Mouse (Mus musculus) bone marrow, adult 2 months (tissue): ENCODE measurements around the gene Nob1. TPM values are rescaled to one million over a fixed set of nuclear protein-coding genes. Genes with fewer than 3 reads are reported as not detected.

Experiments
- H3K27ac ChIP-seq: fragments of 200-500 bp; 2 replicates; pipeline ENCODE4 v1.5.1; 2012; ENCODE audit warnings: low read depth, mild to moderate bottlenecking, control low read depth, inconsistent platforms, low read length; ENCODE audit not compliant: control insufficient read depth, poor library complexity, insufficient read depth
- H3K4me1 ChIP-seq: fragments of 200-500 bp; 2 replicates; pipeline ENCODE4 v1.6.1; 2011; ENCODE audit warnings: low read length; ENCODE audit not compliant: control insufficient read depth, insufficient read depth
- H3K4me3 ChIP-seq: fragments of 200-500 bp; replicated peaks from 2 replicates; pipeline ENCODE3; 2011; ENCODE audit warnings: mild to moderate bottlenecking, low read depth, low read length, control low read depth; ENCODE audit not compliant: control insufficient read depth
- CTCF ChIP-seq: fragments of 200-500 bp; IDR thresholded peaks from 2 replicates; pipeline ENCODE4 v1.5.1; 2011; ENCODE audit warnings: low read length, control low read depth; ENCODE audit not compliant: control insufficient read depth, insufficient read depth
- POLR2A ChIP-seq: fragments of 200-500 bp; IDR thresholded peaks from 2 replicates; pipeline ENCODE4 v1.6.1; 2011; ENCODE audit warnings: low read depth, mild to moderate bottlenecking, control low read depth, low read length, borderline replicate concordance; ENCODE audit not compliant: control insufficient read depth
- WGBS: fragments of 180-500 bp; shearing (Covaris S2); methylation state at CpG from one replicate; pipeline ENCODE4 v1.1.7; 2018; 5-methylcytosine and 5-hydroxymethylcytosine counted together
- polyA plus RNA-seq: library from polyadenylated mRNA; stranded (reverse); fragments of >200 nt; gene quantifications from 2 replicates; pipeline ENCODE4 v1.2.4, GENCODE M21; 2011; ENCODE audit warnings: low replicate concordance; ENCODE audit not compliant: missing spikeins, insufficient read depth, insufficient read length

The Nob1 gene
- polyA plus RNA-seq, 1 experiment, result 28.4 TPM

- 87% methylated on average over 3 of the region's 3 CpGs for WGBS
- Histone ChIP-seq H3K4me3 (no peak overlapping the region), H3K27ac (no peak overlapping the region), H3K4me1 (peaks cover 2% of the 10 kb centered on the region)
- no peak for TF ChIP-seq CTCF
- no peak for TF ChIP-seq POLR2A
Measured at GRCm38 (mm10) chr8:107444626-107445025, 19.8 kb upstream of the Nob1 start.

DNA sequence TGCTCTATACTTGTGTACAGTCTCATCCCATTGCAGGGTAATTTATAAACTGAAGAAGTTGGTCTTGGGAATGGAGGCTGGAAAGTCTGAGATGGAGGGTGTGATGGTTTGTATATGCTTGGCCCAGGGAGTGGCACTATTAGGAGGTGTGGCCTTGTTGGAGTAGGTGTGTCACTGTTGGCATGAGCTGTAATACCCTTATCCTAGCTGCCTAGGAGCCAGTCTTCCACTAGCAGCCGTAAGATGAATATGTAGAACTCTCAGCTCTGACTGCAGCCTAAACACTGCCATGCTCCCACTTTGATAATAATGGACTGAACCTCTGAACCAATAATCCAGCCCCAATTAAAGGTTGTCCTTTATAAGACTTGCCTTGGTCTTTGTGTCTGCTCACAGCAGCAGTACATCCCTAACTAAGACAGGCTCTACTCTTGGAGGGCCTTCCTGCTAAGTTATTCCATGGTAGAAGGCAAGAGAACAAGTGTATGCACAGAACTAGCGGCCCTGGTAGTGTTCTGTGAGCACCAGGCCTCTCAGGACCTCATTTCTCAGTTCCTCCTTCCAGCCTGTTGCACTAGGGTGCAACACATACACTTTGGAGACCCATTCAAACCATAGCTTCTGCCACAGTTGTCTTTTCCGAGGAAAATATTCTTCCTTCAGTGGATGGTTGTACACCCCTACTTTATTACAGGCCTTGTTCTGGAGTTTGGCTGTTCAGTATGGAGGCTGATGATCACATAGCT, 15.2 kb upstream of the Nob1 start:
- whole genome bisulfite sequencing, result 68% methylated on average over 3 of the region's 3 CpGs
- TF ChIP-seq CTCF, result no peak
- TF ChIP-seq POLR2A, result no peak
- H3K27ac ChIP-seq, result no peak overlapping the region
- peaks cover 1% of the 10 kb centered on the region; the same call in 1 of the 2 replicates for H3K4me1 ChIP-seq
- no peak overlapping the region for H3K4me3 ChIP-seq

DNA sequence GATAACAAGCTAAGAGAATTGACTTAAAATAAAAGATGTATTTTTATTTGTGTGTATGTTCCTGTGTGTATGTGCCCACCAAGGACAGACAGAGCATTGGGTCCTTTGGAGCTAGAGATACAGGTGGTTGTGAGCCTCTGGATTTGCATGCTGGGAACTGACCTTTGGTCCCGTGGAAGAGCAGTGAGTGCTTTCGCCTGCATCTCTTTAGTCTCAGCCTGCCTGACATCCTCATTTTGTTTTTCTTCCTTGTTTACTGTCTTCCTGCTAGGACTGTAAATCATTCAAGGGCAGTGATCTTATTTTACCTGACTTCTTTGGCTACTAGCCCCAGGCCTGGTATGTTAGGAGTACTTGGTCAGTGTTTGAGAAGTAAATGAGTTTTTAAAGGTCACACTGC, 12.9 kb upstream of the Nob1 start:
- WGBS, result 58% methylated on average over 2 of the region's 2 CpGs
- Histone ChIP-seq H3K4me1 (peaks cover 1% of the 10 kb centered on the region; the same call in 1 of the 2 replicates), H3K27ac (peak overlapping the region; percentile 28), H3K4me3 (no peak overlapping the region)
- no peak for TF ChIP-seq POLR2A
- no peak for TF ChIP-seq CTCF

- H3K4me1 ChIP-seq, result peaks cover 1% of the 10 kb centered on the region; the same call in 1 of the 2 replicates
- TF ChIP-seq POLR2A (no peak), CTCF (no peak)
- WGBS, result 1% methylated on average over 16 of the region's 16 CpGs
- peak overlapping the region; percentile 85 for H3K4me3 ChIP-seq
- H3K27ac ChIP-seq, result peak overlapping the region; percentile 96
Measured at GRCm38 (mm10) chr8:107436841-107437421, 12.1 kb upstream of the Nob1 start.

GRCm38 (mm10) chr8:107435962-107436831, 11.3 kb upstream of the Nob1 start, which contains the start of gene Wwp2:
Gene Wwp2, plus strand, starts transcription at chr8:107436365.
- under 1% methylated on average over 60 of the region's 81 CpGs for WGBS
- Histone ChIP-seq H3K4me3 (peak within 1 kb of the TSS; percentile 85), H3K27ac (peak within 1 kb of the TSS; percentile 96), H3K4me1 (peaks cover 1% of the 10 kb centered on the region; the same call in 1 of the 2 replicates)
- peak; percentile 51; the same call in 1 of the 2 replicates for TF ChIP-seq POLR2A
- no peak for TF ChIP-seq CTCF

DNA sequence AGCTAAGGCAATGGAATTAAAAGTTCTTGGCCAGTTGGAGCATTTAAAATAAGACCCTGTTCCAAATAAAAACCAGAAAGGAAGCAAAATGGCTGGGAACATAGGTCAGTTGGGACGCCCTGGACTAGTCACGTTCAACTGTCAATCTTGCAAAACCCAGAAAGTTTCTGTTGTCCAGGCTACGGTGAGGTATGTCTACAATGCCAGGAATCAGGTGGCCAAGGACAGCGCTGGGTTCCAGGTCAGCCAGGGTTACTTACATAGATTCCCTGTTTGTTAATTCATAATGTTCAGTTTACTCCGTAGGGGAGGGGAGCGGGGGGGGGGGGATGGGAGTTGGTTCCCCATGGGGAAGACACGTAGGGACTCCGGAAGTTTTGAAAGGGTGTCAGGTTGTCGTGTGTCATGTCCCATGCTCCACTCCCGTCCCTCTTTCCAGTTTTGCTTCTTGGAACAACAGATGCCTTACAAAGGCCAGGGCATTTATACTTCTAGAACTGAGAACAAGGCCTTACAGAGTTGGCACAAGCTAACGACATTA, 10.6 kb upstream of the Nob1 start:
- H3K27ac ChIP-seq, result peak overlapping the region; percentile 96; the same call in 1 of the 2 replicates
- 19% methylated on average over 11 of the region's 11 CpGs for WGBS
- peaks cover 1% of the 10 kb centered on the region; the same call in 1 of the 2 replicates for H3K4me1 ChIP-seq
- no peak for TF ChIP-seq CTCF
- TF ChIP-seq POLR2A, result no peak
- peak overlapping the region; percentile 65 for H3K4me3 ChIP-seq

DNA sequence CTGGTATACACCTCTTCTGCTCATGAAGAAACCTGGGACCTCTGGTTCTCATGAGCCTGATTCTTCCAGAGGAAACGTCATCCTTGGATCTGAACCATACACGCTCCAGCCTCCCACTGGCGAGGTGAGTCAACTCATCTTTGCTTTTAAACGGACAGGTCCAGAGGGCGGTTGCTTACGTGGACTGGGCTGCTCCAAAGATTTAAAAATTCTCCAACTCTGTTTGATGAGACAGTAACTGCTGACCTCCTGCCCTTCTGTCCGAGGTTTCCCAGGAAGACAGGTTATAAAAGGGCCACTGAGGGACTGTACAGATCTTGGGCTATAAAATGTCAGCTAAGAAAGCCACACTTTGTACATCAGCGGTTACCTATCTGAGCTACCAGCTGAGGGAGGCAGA, 6.0 kb upstream of the Nob1 start:
- 81% methylated on average over 8 of the region's 8 CpGs for whole genome bisulfite sequencing
- TF ChIP-seq POLR2A, result no peak
- TF ChIP-seq CTCF, result no peak
- no peaks in the 10 kb centered on the region; the same call in 1 of the 2 replicates for H3K4me1 ChIP-seq
- no peak overlapping the region for H3K27ac ChIP-seq
- no peak overlapping the region for H3K4me3 ChIP-seq

- Histone ChIP-seq H3K4me3 (no peak overlapping the region), H3K27ac (no peak overlapping the region), H3K4me1 (no peaks in the 10 kb centered on the region; the same call in 1 of the 2 replicates)
- WGBS, result 31% methylated on average over 8 of the region's 8 CpGs
- TF ChIP-seq CTCF (no peak), POLR2A (no peak)
Measured at GRCm38 (mm10) chr8:107425230-107425597, 363 bp upstream of the Nob1 start.
